Mouse (Mus musculus) liver, embryonic 15.5 days (tissue): ENCODE data around the gene Trib3. TPM values are rescaled to one million over a fixed set of nuclear protein-coding genes. Genes with fewer than 3 reads are reported as not detected.

Experiments used
- ATAC-seq: fragments of 200-750 bp; cut with Nextera tagmentation; 2 replicates; pipeline ENCODE4 v1.8.0; 2017; ENCODE audit warnings: moderate number of reproducible peaks, mild to moderate bottlenecking, moderate library complexity; ENCODE audit not compliant: insufficient read depth
- H3K27ac ChIP-seq: fragments of 300-500 bp; sonication (generic); replicated peaks from 2 replicates; pipeline ENCODE4 v1.5.1; 2015; ENCODE audit warnings: mild to moderate bottlenecking, inconsistent platforms
- H3K27me3 ChIP-seq: fragments of 300-500 bp; sonication (generic); 2 replicates; pipeline ENCODE4 v1.6.1; 2015; ENCODE audit warnings: mild to moderate bottlenecking, inconsistent platforms
- H3K36me3 ChIP-seq: fragments of 300-500 bp; sonication (generic); replicated peaks from 2 replicates; pipeline ENCODE4 v1.6.1; 2015; ENCODE audit warnings: moderate library complexity, mild to moderate bottlenecking, inconsistent platforms
- H3K4me1 ChIP-seq: fragments of 300-500 bp; sonication (generic); replicated peaks from 2 replicates; pipeline ENCODE4 v1.6.1; 2015; ENCODE audit warnings: inconsistent platforms
- H3K4me2 ChIP-seq: fragments of 300-500 bp; sonication (generic); 2 replicates; pipeline ENCODE4 v1.6.1; 2015; ENCODE audit warnings: moderate library complexity, mild to moderate bottlenecking, inconsistent platforms
- H3K4me3 ChIP-seq: fragments of 300-500 bp; sonication (generic); replicated peaks from 2 replicates; pipeline ENCODE4 v1.5.1; 2015; ENCODE audit warnings: mild to moderate bottlenecking, inconsistent platforms
- H3K9ac ChIP-seq: fragments of 300-500 bp; sonication (generic); 2 replicates; pipeline ENCODE4 v1.6.1; 2015; ENCODE audit warnings: moderate library complexity, mild to moderate bottlenecking, inconsistent platforms
- H3K9me3 ChIP-seq: fragments of 300-500 bp; sonication (generic); replicated peaks from 2 replicates; pipeline ENCODE4 v1.6.1; 2016; ENCODE audit warnings: inconsistent platforms
- WGBS: fragments of 180-500 bp; shearing (Covaris S2); methylation state at CpG from one replicate; pipeline ENCODE4 v1.1.7; 2015; ENCODE audit warnings: mixed read lengths; ENCODE audit not compliant: insufficient replicate concordance; 5-methylcytosine and 5-hydroxymethylcytosine counted together
- polyA plus RNA-seq: library from polyadenylated mRNA; unstranded; fragments of >200 nt; fragmentation: Nextera tagmentation; extraction: Ambion mirVana; gene quantifications from 2 replicates; pipeline ENCODE4 v1.2.1, GENCODE M21; 2015

Trib3 gene
- polyA plus RNA-seq: 3.8 and 4.4 TPM in 2 replicates

GRCm38 (mm10) chr2:152343329-152344213 is at the start of gene Trib3:
TSS of gene Trib3 (minus strand) at chr2:152344032.
- Histone ChIP-seq H3K9ac (peak within 1 kb of the TSS; percentile 75), H3K27me3 (peaks cover 9% of the 10 kb centered on the region; the same call in 1 of the 2 replicates), H3K27ac (peak within 1 kb of the TSS; percentile 70), H3K4me2 (peak within 1 kb of the TSS; percentile 98), H3K4me1 (peaks cover 53% of the 10 kb centered on the region), H3K4me3 (peak within 1 kb of the TSS; percentile 69), H3K9me3 (no peaks in the 10 kb centered on the region), H3K36me3 (no peaks in the 10 kb centered on the region)
- ATAC-seq: peak; percentile 83
- WGBS: under 1% methylated on average over 52 of the region's 52 CpGs

GRCm38 (mm10) chr2:152393225-152394017 is 49.6 kb upstream of the Trib3 start:
- WGBS: 59% methylated on average over 9 of the region's 9 CpGs
- H3K4me2 ChIP-seq: no peak overlapping the region
- H3K27ac ChIP-seq: no peak overlapping the region; the same call in 1 of the 2 replicates
- H3K9me3 ChIP-seq: no peaks in the 10 kb centered on the region
- H3K4me1 ChIP-seq: peaks cover 46% of the 10 kb centered on the region
- ATAC-seq: no peak
- H3K9ac ChIP-seq: no peak overlapping the region
- no peaks in the 10 kb centered on the region for H3K36me3 ChIP-seq
- no peak overlapping the region for H3K4me3 ChIP-seq
- H3K27me3 ChIP-seq: no peaks in the 10 kb centered on the region

- ATAC-seq: no peak
- no peak overlapping the region for H3K4me2 ChIP-seq
- H3K4me1 ChIP-seq: peaks cover 42% of the 10 kb centered on the region
- no peaks in the 10 kb centered on the region for H3K9me3 ChIP-seq
- H3K4me3 ChIP-seq: no peak overlapping the region
- no peak overlapping the region for H3K27ac ChIP-seq
- no peaks in the 10 kb centered on the region for H3K36me3 ChIP-seq
- WGBS: 21% methylated on average over 3 of the region's 3 CpGs
- H3K27me3 ChIP-seq: no peaks in the 10 kb centered on the region
- H3K9ac ChIP-seq: no peak overlapping the region
Observed at GRCm38 (mm10) chr2:152392786-152393185, 49.0 kb upstream of the Trib3 start.

GRCm38 (mm10) chr2:152384191-152384590 is 40.4 kb upstream of the Trib3 start:
- Histone ChIP-seq H3K4me2 (no peak overlapping the region), H3K9me3 (no peaks in the 10 kb centered on the region), H3K9ac (no peak overlapping the region), H3K36me3 (no peaks in the 10 kb centered on the region), H3K27ac (no peak overlapping the region), H3K4me1 (no peaks in the 10 kb centered on the region), H3K27me3 (no peaks in the 10 kb centered on the region), H3K4me3 (no peak overlapping the region)
- no peak for ATAC-seq
- 69% methylated on average over 4 of the region's 4 CpGs for WGBS

GRCm38 (mm10) chr2:152376345-152376741 is 32.5 kb upstream of the Trib3 start, which contains the start of gene Nrsn2:
TSS of gene Nrsn2 (minus strand) at chr2:152376638.
- no peak for ATAC-seq
- Histone ChIP-seq H3K4me2 (no peak within 1 kb of the TSS), H3K9me3 (no peaks in the 10 kb centered on the region), H3K9ac (no peak within 1 kb of the TSS), H3K4me1 (peaks cover 10% of the 10 kb centered on the region; the same call in 1 of the 2 replicates), H3K27ac (no peak within 1 kb of the TSS), H3K4me3 (no peak within 1 kb of the TSS), H3K27me3 (peaks cover 63% of the 10 kb centered on the region), H3K36me3 (no peaks in the 10 kb centered on the region)
- WGBS: 7% methylated on average over 16 of the region's 16 CpGs

- WGBS: 7% methylated on average over 21 of the region's 21 CpGs
- Histone ChIP-seq H3K27me3 (peaks cover 68% of the 10 kb centered on the region), H3K4me1 (peaks cover 10% of the 10 kb centered on the region; the same call in 1 of the 2 replicates), H3K27ac (no peak overlapping the region), H3K9me3 (no peaks in the 10 kb centered on the region), H3K9ac (no peak overlapping the region), H3K4me2 (no peak overlapping the region), H3K4me3 (no peak overlapping the region), H3K36me3 (no peaks in the 10 kb centered on the region)
- no peak for ATAC-seq
Observed at GRCm38 (mm10) chr2:152375652-152376344, 32.0 kb upstream of the Trib3 start.

GRCm38 (mm10) chr2:152373547-152373946 is 29.7 kb upstream of the Trib3 start:
- no peak for ATAC-seq
- Histone ChIP-seq H3K4me1 (peaks cover 15% of the 10 kb centered on the region), H3K4me2 (no peak overlapping the region), H3K27ac (no peak overlapping the region), H3K9ac (no peak overlapping the region), H3K36me3 (no peaks in the 10 kb centered on the region), H3K9me3 (no peaks in the 10 kb centered on the region), H3K4me3 (no peak overlapping the region), H3K27me3 (peaks cover 83% of the 10 kb centered on the region)
- 51% methylated on average over 9 of the region's 9 CpGs for WGBS

- no peaks in the 10 kb centered on the region for H3K9me3 ChIP-seq
- no peak overlapping the region for H3K27ac ChIP-seq
- no peak overlapping the region for H3K4me3 ChIP-seq
- WGBS: 42% methylated on average over 4 of the region's 4 CpGs
- no peak for ATAC-seq
- H3K27me3 ChIP-seq: peaks cover 81% of the 10 kb centered on the region
- peaks cover 15% of the 10 kb centered on the region for H3K4me1 ChIP-seq
- H3K9ac ChIP-seq: no peak overlapping the region
- no peak overlapping the region for H3K4me2 ChIP-seq
- no peaks in the 10 kb centered on the region for H3K36me3 ChIP-seq
Observed at GRCm38 (mm10) chr2:152372661-152373060, 28.8 kb upstream of the Trib3 start.

GRCm38 (mm10) chr2:152372104-152372503 is 28.3 kb upstream of the Trib3 start:
- Histone ChIP-seq H3K4me2 (no peak overlapping the region), H3K4me1 (peaks cover 15% of the 10 kb centered on the region), H3K36me3 (no peaks in the 10 kb centered on the region), H3K4me3 (no peak overlapping the region), H3K27me3 (peaks cover 76% of the 10 kb centered on the region), H3K27ac (no peak overlapping the region), H3K9me3 (no peaks in the 10 kb centered on the region), H3K9ac (no peak overlapping the region)
- no peak for ATAC-seq
- 54% methylated on average over 7 of the region's 7 CpGs for WGBS

GRCm38 (mm10) chr2:152368532-152369140 is 24.8 kb upstream of the Trib3 start:
- peaks cover 42% of the 10 kb centered on the region; the same call in 1 of the 2 replicates for H3K27me3 ChIP-seq
- 24% methylated on average over 14 of the region's 14 CpGs for WGBS
- H3K4me1 ChIP-seq: peaks cover 11% of the 10 kb centered on the region
- H3K4me3 ChIP-seq: no peak overlapping the region
- H3K4me2 ChIP-seq: no peak overlapping the region
- H3K9me3 ChIP-seq: no peaks in the 10 kb centered on the region
- H3K9ac ChIP-seq: no peak overlapping the region
- H3K36me3 ChIP-seq: no peaks in the 10 kb centered on the region
- no peak overlapping the region for H3K27ac ChIP-seq
- no peak for ATAC-seq
